Mouse (Mus musculus) yolk sac, embryonic 10.5 days (tissue): Measurements from ENCODE around the gene Dmrt1.

Experiments used
- DNase-seq: peaks from one replicate; pipeline ENCODE4 v3.0.0-alpha.2; 2017; ENCODE audit warnings: low spot score

Dmrt1 gene

GRCm38 (mm10) chr19:25622291-25623251, 117.2 kb downstream of the Dmrt1 start:
- DNase-seq: peak; percentile 63

- DNase-seq: no peak
Measured at GRCm38 (mm10) chr19:25628490-25628889, 123.1 kb downstream of the Dmrt1 start.

- DNase-seq: no peak
Measured at GRCm38 (mm10) chr19:25635119-25635518, 129.7 kb downstream of the Dmrt1 start.

GRCm38 (mm10) chr19:25635622-25636244, 130.3 kb downstream of the Dmrt1 start:
- peak; percentile 66 for DNase-seq

GRCm38 (mm10) chr19:25638766-25639361, 133.4 kb downstream of the Dmrt1 start:
- DNase-seq: no peak

GRCm38 (mm10) chr19:25641786-25642185, 136.4 kb downstream of the Dmrt1 start:
- no peak for DNase-seq

GRCm38 (mm10) chr19:25647136-25647535, 141.7 kb downstream of the Dmrt1 start:
- DNase-seq: no peak

- no peak for DNase-seq
Measured at GRCm38 (mm10) chr19:25648701-25649100, 143.3 kb downstream of the Dmrt1 start.

- DNase-seq: no peak
Measured at GRCm38 (mm10) chr19:25650474-25650873, 145.1 kb downstream of the Dmrt1 start.

- DNase-seq: no peak
Measured at GRCm38 (mm10) chr19:25652560-25652959, 147.1 kb downstream of the Dmrt1 start.
